Mouse (Mus musculus): ENCODE results near the gene Ncl.

DNA sequence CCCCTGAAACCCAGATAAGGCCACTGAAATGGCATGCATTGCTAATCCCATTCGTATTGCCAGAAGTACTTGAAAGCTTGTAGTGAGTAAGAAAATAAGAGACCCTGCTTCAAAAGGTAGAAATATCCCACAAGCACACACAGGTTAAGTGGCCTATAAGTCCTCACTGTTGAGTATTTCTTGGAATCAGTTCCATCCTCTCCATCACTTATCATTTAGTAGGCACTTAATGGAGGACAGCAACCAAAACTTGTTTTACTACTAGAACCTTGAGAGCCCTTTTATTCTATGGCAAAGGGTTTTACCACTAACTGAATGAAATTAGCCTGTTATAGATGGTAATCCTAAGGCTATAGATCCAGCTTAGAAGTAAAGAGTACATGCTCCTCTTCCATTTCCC lies 11.1 kb downstream of the Ncl start:
- TF ChIP-seq POLR2A (IDR thresholded peaks at IDR 0.05; ENCODE audit: borderline replicate concordance, extremely low read depth, insufficient read depth, insufficient read length, poor library complexity, severe bottlenecking) (no peak), CTCF (IDR thresholded peaks at IDR 0.05; ENCODE audit: borderline replicate concordance, extremely low read depth, insufficient read depth, insufficient read length) (no peak)

Measured in brain, embryonic 14.5 days (tissue).